Comparison of ENCODE assay signal across 8 mouse cellular contexts in genomic region chr2:145610796-145611705, GRCm38 (mm10).
A peak's percentile ranks its signal among the peaks of the same experiment; 100 is the strongest.
DNase-seq lines count a peak whose midpoint lies in the region; ATAC-seq and TF ChIP-seq lines count a peak whose summit lies in the region.

No protein-coding gene starts in this region.

- no peaks in the 10 kb centered on the region for H3K27me3 ChIP-seq in hindbrain, embryonic 14.5 days (ENCODE audit: control insufficient read depth, insufficient read depth, low read length)
- no peaks in the 10 kb centered on the region for H3K27me3 ChIP-seq in hindbrain, embryonic 16.5 days (replicated peaks; ENCODE audit: control insufficient read depth, insufficient read depth, low read length)
- no peaks in the 10 kb centered on the region for H3K27me3 ChIP-seq in E14TG2a.4 (ENCODE audit: insufficient read depth, low read length)
- no peaks in the 10 kb centered on the region for H3K27me3 ChIP-seq in forebrain, postnatal 0 days (ENCODE audit: insufficient read depth, low read length)

- H3K4me1 ChIP-seq in hindbrain, embryonic 14.5 days (replicated peaks; ENCODE audit: control insufficient read depth, insufficient read depth, low read length) = no peaks in the 10 kb centered on the region
- no peaks in the 10 kb centered on the region for H3K4me1 ChIP-seq in hindbrain, embryonic 16.5 days (ENCODE audit: control insufficient read depth, insufficient read depth, low read depth, low read length)
- peaks cover 13% of the 10 kb centered on the region for H3K4me1 ChIP-seq in E14TG2a.4 (replicated peaks; ENCODE audit: low read depth, low read length)
- H3K4me1 ChIP-seq in forebrain, postnatal 0 days (ENCODE audit: insufficient read depth) = no peaks in the 10 kb centered on the region

- TF ChIP-seq CTCF in E14TG2a.4 (conservative IDR thresholded peaks at IDR 0.05; ENCODE audit: low read length) = peak; percentile 70
- TF ChIP-seq CTCF in forebrain, postnatal 0 days (IDR thresholded peaks at IDR 0.05; ENCODE audit: low read depth) = peak; percentile 61

- no peak overlapping the region for H3K4me2 ChIP-seq in hindbrain, embryonic 14.5 days (replicated peaks)
- H3K4me2 ChIP-seq in hindbrain, embryonic 16.5 days (ENCODE audit: low read length) = no peak overlapping the region
- H3K4me2 ChIP-seq in forebrain, postnatal 0 days (ENCODE audit: low read depth) = no peak overlapping the region

- WGBS in hindbrain, embryonic 14.5 days = 44% methylated on average over 15 of the region's 15 CpGs
- WGBS in hindbrain, embryonic 16.5 days = 50% methylated on average over 15 of the region's 15 CpGs
- 43% methylated on average over 15 of the region's 15 CpGs for WGBS in forebrain, postnatal 0 days

- H3K4me3 ChIP-seq in hindbrain, embryonic 14.5 days (replicated peaks; ENCODE audit: low read length) = no peak overlapping the region
- no peak overlapping the region for H3K4me3 ChIP-seq in hindbrain, embryonic 16.5 days (ENCODE audit: low read length)
- no peak overlapping the region for H3K4me3 ChIP-seq in E14TG2a.4 (replicated peaks; ENCODE audit: low read length)
- H3K4me3 ChIP-seq in forebrain, postnatal 0 days (ENCODE audit: low read depth, low read length) = no peak overlapping the region

- no peak for ATAC-seq in hindbrain, embryonic 14.5 days (ENCODE audit: low FRiP score)
- no peak for ATAC-seq in hindbrain, embryonic 16.5 days
- no peak; the same call in 1 of the 2 replicates for ATAC-seq in forebrain, postnatal 0 days

- H3K9me3 ChIP-seq in hindbrain, embryonic 14.5 days (ENCODE audit: control insufficient read depth, low read length) = no peaks in the 10 kb centered on the region
- no peaks in the 10 kb centered on the region for H3K9me3 ChIP-seq in hindbrain, embryonic 16.5 days (ENCODE audit: control insufficient read depth, low read length)
- H3K9me3 ChIP-seq in E14TG2a.4 (ENCODE audit: low read length) = peaks cover 8% of the 10 kb centered on the region
- H3K9me3 ChIP-seq in forebrain, postnatal 0 days (ENCODE audit: low read length) = no peaks in the 10 kb centered on the region

- H3K27ac ChIP-seq in hindbrain, embryonic 14.5 days = no peak overlapping the region
- H3K27ac ChIP-seq in hindbrain, embryonic 16.5 days (ENCODE audit: low read depth, low read length) = no peak overlapping the region
- no peak overlapping the region for H3K27ac ChIP-seq in forebrain, postnatal 0 days (ENCODE audit: low read depth, low read length)

- no peak overlapping the region for H3K9ac ChIP-seq in hindbrain, embryonic 14.5 days
- no peak overlapping the region for H3K9ac ChIP-seq in hindbrain, embryonic 16.5 days (ENCODE audit: low read depth, low read length)
- H3K9ac ChIP-seq in forebrain, postnatal 0 days = no peak overlapping the region

- H3K36me3 ChIP-seq in hindbrain, embryonic 14.5 days (replicated peaks; ENCODE audit: control insufficient read depth, insufficient read depth) = no peaks in the 10 kb centered on the region
- H3K36me3 ChIP-seq in hindbrain, embryonic 16.5 days (ENCODE audit: control insufficient read depth, insufficient read depth, low read length) = no peaks in the 10 kb centered on the region
- H3K36me3 ChIP-seq in E14TG2a.4 (ENCODE audit: insufficient read depth, low read length) = no peaks in the 10 kb centered on the region
- H3K36me3 ChIP-seq in forebrain, postnatal 0 days (ENCODE audit: insufficient read depth) = no peaks in the 10 kb centered on the region

- peak; percentile 60 for DNase-seq in hindbrain, embryonic 14.5 days (ENCODE audit: low spot score)
- DNase-seq in c-Kit-negative CD71-positive TER-119-positive erythroid progenitor cells, embryonic 14.5 days (ENCODE audit: low read depth, low spot score) = peak; percentile 9
- peak; percentile 37 for DNase-seq in forebrain, postnatal 0 days
- peak; percentile 32 for DNase-seq in layer of hippocampus, adult 9-11 months
- peak; percentile 69 for DNase-seq in mesoderm, embryonic 11.5 days (ENCODE audit: low read depth, low spot score)
- DNase-seq in urinary bladder, postnatal 25 days (ENCODE audit: low spot score) = peak; percentile 35

Comparison
In these comparisons a context has a peak if more than half of its experiments do, and no peak if none do; other contexts are left out.
1. DNase-seq: peak in every context shown above with its lines; median percentile 69 in mesoderm, embryonic 11.5 days; 60 in hindbrain, embryonic 14.5 days; 37 in forebrain, postnatal 0 days; 35 in urinary bladder, postnatal 25 days; 32 in layer of hippocampus, adult 9-11 months; 9 in c-Kit-negative CD71-positive TER-119-positive erythroid progenitor cells, embryonic 14.5 days.